Mouse (Mus musculus) forebrain, embryonic 14.5 days (tissue): ENCODE data around the gene Olfr1217. TPM values are rescaled to one million over a fixed set of nuclear protein-coding genes. Genes with fewer than 3 reads are reported as not detected.
"Not testable (repeated sequence)": the region's sequence is repeated elsewhere in the genome, so short reads cannot be mapped to it uniquely, and the experiment has no call there.

Experiments
- ATAC-seq: fragments of 200-750 bp; cut with Nextera tagmentation; 2 replicates; pipeline ENCODE4 v1.8.0; 2017; ENCODE audit warnings: mild to moderate bottlenecking, moderate library complexity
- DNase-seq: peaks from one replicate; pipeline ENCODE4 v3.0.0-alpha.2; 2015; ENCODE audit warnings: low spot score
- H3K27ac ChIP-seq: fragments of 300-500 bp; sonication (generic); 2 replicates; pipeline ENCODE4 v1.5.1; 2014; ENCODE audit warnings: low read depth, mild to moderate bottlenecking, control low read depth, low read length, moderate library complexity
- H3K27me3 ChIP-seq: fragments of 300-500 bp; sonication (generic); replicated peaks from 2 replicates; pipeline ENCODE4 v1.6.1; 2014; ENCODE audit warnings: low read length, control low read depth, mixed read lengths; ENCODE audit not compliant: control insufficient read depth, insufficient read depth
- H3K36me3 ChIP-seq: fragments of 300-500 bp; sonication (generic); 2 replicates; pipeline ENCODE4 v1.6.1; 2014; ENCODE audit warnings: low read length, control low read depth; ENCODE audit not compliant: control insufficient read depth, insufficient read depth
- H3K4me1 ChIP-seq: fragments of 300-500 bp; sonication (generic); 2 replicates; pipeline ENCODE4 v1.6.1; 2014; ENCODE audit warnings: antibody characterized with exemption, low read length, control low read depth; ENCODE audit not compliant: control insufficient read depth, insufficient read depth
- H3K4me2 ChIP-seq: fragments of 300-500 bp; sonication (generic); 2 replicates; pipeline ENCODE4 v1.6.1; 2014; ENCODE audit warnings: mild to moderate bottlenecking, control low read depth, low read length
- H3K4me3 ChIP-seq: fragments of 300-500 bp; sonication (generic); 2 replicates; pipeline ENCODE4 v1.5.1; 2014; ENCODE audit warnings: low read depth, low read length, control low read depth
- H3K9ac ChIP-seq: fragments of 300-500 bp; sonication (generic); 2 replicates; pipeline ENCODE4 v1.6.1; 2014; ENCODE audit warnings: mild to moderate bottlenecking, low read length, control low read depth, moderate library complexity
- H3K9me3 ChIP-seq: fragments of 300-500 bp; sonication (generic); replicated peaks from 2 replicates; pipeline ENCODE4 v1.6.1; 2016; ENCODE audit warnings: low read length, control low read depth, mixed read lengths; ENCODE audit not compliant: control insufficient read depth
- WGBS: fragments of 180-500 bp; shearing (Covaris S2); extraction: QIAGEN DNeasy Blood & Tissue Kit; methylation state at CpG from one replicate; pipeline ENCODE4 v1.1.7; 2014; 5-methylcytosine and 5-hydroxymethylcytosine counted together
- polyA plus RNA-seq: library from polyadenylated mRNA; unstranded; fragments of >200 nt; fragmentation: Nextera tagmentation; extraction: Ambion mirVana; gene quantifications from 2 replicates; pipeline ENCODE4 v1.2.1, GENCODE M21; 2014

Gene Olfr1217
- polyA plus RNA-seq: not detected in 2 replicates

- Histone ChIP-seq H3K9me3 (no peaks in the 10 kb centered on the region), H3K4me2 (no peak within 1 kb of the TSS), H3K27ac (no peak within 1 kb of the TSS), H3K4me3 (no peak within 1 kb of the TSS), H3K36me3 (no peaks in the 10 kb centered on the region), H3K9ac (no peak within 1 kb of the TSS), H3K27me3 (no peaks in the 10 kb centered on the region), H3K4me1 (no peaks in the 10 kb centered on the region)
- 69% methylated on average over 2 of the region's 2 CpGs for WGBS
- no peak for DNase-seq
- no peak for ATAC-seq
Observed at GRCm38 (mm10) chr2:89031965-89032364, at the start of gene Olfr1217. Gene Olfr1217 (minus strand): TSS chr2:89032065.

- Histone ChIP-seq H3K4me2 (no peak overlapping the region), H3K27me3 (no peaks in the 10 kb centered on the region), H3K9me3 (no peaks in the 10 kb centered on the region), H3K4me3 (no peak overlapping the region), H3K36me3 (no peaks in the 10 kb centered on the region), H3K4me1 (no peaks in the 10 kb centered on the region), H3K27ac (no peak overlapping the region), H3K9ac (no peak overlapping the region)
- ATAC-seq: no peak
- no peak for DNase-seq
Observed at GRCm38 (mm10) chr2:89081487-89081886, 49.6 kb upstream of the Olfr1217 start.

DNA sequence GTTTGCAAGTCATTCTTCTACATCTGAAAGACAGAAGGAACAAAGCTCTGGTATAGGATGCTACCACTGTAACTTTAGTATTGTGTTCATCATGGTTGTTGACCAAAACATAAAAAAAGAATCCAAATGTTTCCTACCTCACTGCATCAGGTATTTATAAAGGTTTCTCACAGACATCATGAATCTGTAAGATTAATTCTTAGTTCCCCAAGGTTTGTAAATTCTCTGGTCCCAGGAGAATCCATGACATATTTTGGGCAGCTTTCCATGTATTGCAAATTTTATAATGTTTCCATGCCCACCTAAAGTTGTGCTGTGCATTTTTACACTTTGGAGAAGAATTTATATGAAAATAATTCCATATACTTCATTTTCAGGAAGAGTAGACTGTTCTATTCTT is 29.2 kb upstream of the Olfr1217 start, which contains the start of gene Olfr1218:
Gene Olfr1218 (minus strand): TSS at position 101 of the 400 bp plus-strand sequence.
- Histone ChIP-seq H3K9me3 (no peaks in the 10 kb centered on the region), H3K27ac (no peak within 1 kb of the TSS), H3K4me1 (no peaks in the 10 kb centered on the region), H3K36me3 (no peaks in the 10 kb centered on the region), H3K4me3 (no peak within 1 kb of the TSS), H3K9ac (no peak within 1 kb of the TSS), H3K4me2 (no peak within 1 kb of the TSS), H3K27me3 (no peaks in the 10 kb centered on the region)
- DNase-seq (no peak), ATAC-seq (no peak)

DNA sequence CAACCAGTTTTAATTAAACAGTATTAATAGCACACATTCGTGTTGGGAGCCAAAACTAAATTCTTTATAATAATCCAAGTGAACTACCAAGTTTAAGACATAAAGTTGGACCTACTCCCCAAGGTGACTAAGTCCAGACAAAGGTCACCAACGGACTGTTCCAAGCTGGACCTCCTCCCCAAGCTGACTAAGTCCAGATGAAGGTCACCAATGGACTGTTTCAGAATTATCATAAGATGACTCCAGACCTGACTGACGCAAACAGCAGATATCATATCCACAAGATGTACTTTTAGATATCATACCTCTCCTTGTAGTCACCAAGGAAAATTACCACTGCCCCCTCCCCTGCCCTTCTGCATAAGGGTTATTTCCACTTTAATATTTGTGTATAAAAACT is 10.4 kb downstream of the Olfr1217 start:
- not testable (repeated sequence) for H3K36me3 ChIP-seq, H3K9me3 ChIP-seq, H3K4me2 ChIP-seq, ATAC-seq, H3K27ac ChIP-seq, H3K27me3 ChIP-seq, DNase-seq, H3K9ac ChIP-seq, H3K4me3 ChIP-seq, H3K4me1 ChIP-seq
- WGBS: 70% methylated on average over 3 of the region's 3 CpGs

GRCm38 (mm10) chr2:89018240-89018639 is 13.6 kb downstream of the Olfr1217 start, which contains the start of gene Olfr1216:
Gene Olfr1216 (minus strand): TSS chr2:89018340.
- Histone ChIP-seq H3K4me2 (no peak within 1 kb of the TSS), H3K9ac (no peak within 1 kb of the TSS), H3K9me3 (no peaks in the 10 kb centered on the region), H3K4me1 (no peaks in the 10 kb centered on the region), H3K4me3 (no peak within 1 kb of the TSS), H3K36me3 (no peaks in the 10 kb centered on the region), H3K27ac (no peak within 1 kb of the TSS), H3K27me3 (no peaks in the 10 kb centered on the region)
- WGBS: 90% methylated on average over 1 of the region's 1 CpGs
- DNase-seq: no peak
- no peak for ATAC-seq

DNA sequence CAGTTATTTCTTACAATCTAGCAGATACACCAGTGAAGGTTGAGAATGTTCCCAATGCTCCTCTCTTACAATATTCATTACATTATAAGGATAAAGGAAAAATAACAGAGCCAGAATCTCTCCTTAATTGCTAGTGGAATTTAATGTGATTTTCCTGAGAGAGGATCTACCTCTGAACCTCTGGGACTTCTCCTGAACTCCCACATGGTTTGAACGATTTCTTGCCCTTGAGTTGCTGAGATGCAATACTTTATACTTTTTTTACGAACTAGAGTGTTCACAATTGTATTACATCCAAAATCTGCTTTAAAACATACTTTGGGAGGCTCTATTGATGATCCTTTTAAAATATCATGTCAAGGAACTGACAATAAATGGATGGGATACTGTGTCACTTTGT is 25.0 kb downstream of the Olfr1217 start, which contains the start of gene Olfr1215:
Gene Olfr1215 (minus strand): TSS at position 101 of the 400 bp plus-strand sequence.
- H3K4me2 ChIP-seq: no peak within 1 kb of the TSS
- no peaks in the 10 kb centered on the region for H3K4me1 ChIP-seq
- no peaks in the 10 kb centered on the region for H3K27me3 ChIP-seq
- no peak within 1 kb of the TSS for H3K27ac ChIP-seq
- no peak for DNase-seq
- 78% methylated on average over 2 of the region's 2 CpGs for WGBS
- no peaks in the 10 kb centered on the region for H3K36me3 ChIP-seq
- no peak within 1 kb of the TSS for H3K4me3 ChIP-seq
- no peak within 1 kb of the TSS for H3K9ac ChIP-seq
- ATAC-seq: no peak
- no peaks in the 10 kb centered on the region for H3K9me3 ChIP-seq

DNA sequence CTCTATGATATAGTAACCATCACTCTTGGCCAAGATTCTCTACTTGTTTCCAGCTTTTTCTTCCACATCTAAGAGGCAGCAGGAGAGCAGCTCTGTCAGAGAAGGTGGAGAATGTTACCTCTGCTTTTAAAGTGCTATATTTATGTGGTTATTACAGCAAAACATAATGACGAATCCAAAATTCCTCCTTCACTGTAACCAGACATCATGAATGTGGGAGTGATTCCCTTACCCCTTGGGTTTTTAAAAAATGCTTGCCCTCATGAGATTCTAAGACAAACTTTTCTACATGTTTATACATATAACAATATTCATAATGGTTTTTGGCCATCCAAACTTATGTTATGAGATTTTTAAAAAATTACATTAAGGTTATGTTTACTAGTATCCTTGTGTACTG is 39.3 kb downstream of the Olfr1217 start, which contains the start of gene Olfr1214:
Gene Olfr1214 (minus strand): TSS at position 101 of the 400 bp plus-strand sequence.
- Histone ChIP-seq H3K36me3 (no peaks in the 10 kb centered on the region), H3K4me2 (no peak within 1 kb of the TSS), H3K27ac (no peak within 1 kb of the TSS), H3K4me1 (no peaks in the 10 kb centered on the region), H3K9me3 (no peaks in the 10 kb centered on the region), H3K27me3 (no peaks in the 10 kb centered on the region), H3K9ac (no peak within 1 kb of the TSS), H3K4me3 (no peak within 1 kb of the TSS)
- ATAC-seq: no peak
- DNase-seq: no peak
- 87% methylated on average over 1 of the region's 1 CpGs for WGBS

DNA sequence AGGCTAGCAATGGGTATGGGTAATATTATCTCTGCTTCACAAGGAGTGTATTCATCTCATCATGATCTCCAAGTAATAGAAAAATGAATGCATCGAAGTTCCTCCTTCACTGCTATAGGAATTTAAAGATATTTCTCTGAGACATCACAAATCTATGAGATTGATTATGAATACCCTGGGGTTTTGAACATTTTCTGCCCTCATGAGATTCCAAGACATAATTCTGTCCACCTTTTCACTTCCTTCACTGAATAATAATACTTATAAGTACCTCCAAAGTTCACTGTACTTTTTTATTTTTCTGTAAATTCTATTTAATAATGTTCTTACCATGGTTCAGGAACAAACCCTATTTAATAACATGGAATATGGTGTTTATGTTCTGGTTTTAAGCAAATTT is 51.7 kb downstream of the Olfr1217 start, which contains the start of gene Gm13762:
Gene Gm13762 (minus strand): TSS at position 101 of the 400 bp plus-strand sequence.
- 87% methylated on average over 1 of the region's 1 CpGs for WGBS
- no peak within 1 kb of the TSS for H3K9ac ChIP-seq
- H3K27me3 ChIP-seq: no peaks in the 10 kb centered on the region
- no peaks in the 10 kb centered on the region for H3K4me1 ChIP-seq
- no peak for DNase-seq
- no peak within 1 kb of the TSS for H3K4me3 ChIP-seq
- H3K9me3 ChIP-seq: no peaks in the 10 kb centered on the region
- H3K27ac ChIP-seq: no peak within 1 kb of the TSS
- no peak for ATAC-seq
- H3K36me3 ChIP-seq: no peaks in the 10 kb centered on the region
- H3K4me2 ChIP-seq: no peak within 1 kb of the TSS
